Mouse (Mus musculus) T-cell, adult 2 months (primary cell): ENCODE results near the gene Ssxb8.
"Not testable (repeated sequence)": the region's sequence is repeated elsewhere in the genome, so short reads cannot be mapped to it uniquely, and the experiment has no call there.

ENCODE experiments used
- DNase-seq: peaks from one replicate; pipeline ENCODE4 v3.0.0; 2022; ENCODE audit warnings: low spot score

Ssxb8 gene

DNA sequence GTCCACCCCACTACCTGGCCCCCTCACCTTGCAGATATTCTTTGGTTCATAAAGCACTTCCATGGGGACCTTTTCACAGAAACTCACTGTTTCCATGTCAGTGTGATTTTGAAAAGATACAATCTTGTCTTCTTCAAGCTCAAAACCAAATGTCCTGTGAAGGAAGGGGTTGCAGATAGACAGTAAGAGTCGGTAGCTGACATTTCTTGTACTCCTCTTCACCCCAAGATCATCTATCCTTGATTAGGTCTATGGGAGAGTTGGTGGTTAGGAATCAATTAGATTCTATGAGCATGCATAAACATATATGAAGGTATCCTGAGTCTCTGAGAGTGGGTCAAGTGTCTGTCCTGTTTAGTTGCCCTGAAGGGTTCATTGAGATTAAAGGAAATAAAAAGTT is at the start of gene Ssxb8:
Gene Ssxb8 (minus strand): TSS at position 101 of the 400 bp plus-strand sequence.
- not testable (repeated sequence) for DNase-seq

DNA sequence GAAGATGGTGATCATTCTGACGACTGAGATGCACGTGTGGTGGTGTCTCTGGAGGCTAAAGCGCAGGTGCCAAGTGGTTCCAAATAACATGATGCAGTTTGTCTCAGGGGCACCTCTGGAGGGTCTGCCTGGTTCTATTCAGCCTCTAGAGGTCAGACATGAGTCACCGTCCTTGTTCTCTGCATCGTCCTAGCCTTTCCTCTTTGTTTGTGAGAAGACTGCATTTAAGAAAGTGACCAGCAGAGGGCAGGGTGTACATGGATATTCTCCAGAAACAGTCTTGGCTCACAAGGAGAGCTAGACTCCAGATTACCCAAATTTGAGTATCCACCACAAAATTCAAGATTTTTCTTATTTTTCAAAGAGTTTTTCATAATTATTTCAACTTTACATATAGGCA is 42.3 kb upstream of the Ssxb8 start:
- no peak for DNase-seq

DNA sequence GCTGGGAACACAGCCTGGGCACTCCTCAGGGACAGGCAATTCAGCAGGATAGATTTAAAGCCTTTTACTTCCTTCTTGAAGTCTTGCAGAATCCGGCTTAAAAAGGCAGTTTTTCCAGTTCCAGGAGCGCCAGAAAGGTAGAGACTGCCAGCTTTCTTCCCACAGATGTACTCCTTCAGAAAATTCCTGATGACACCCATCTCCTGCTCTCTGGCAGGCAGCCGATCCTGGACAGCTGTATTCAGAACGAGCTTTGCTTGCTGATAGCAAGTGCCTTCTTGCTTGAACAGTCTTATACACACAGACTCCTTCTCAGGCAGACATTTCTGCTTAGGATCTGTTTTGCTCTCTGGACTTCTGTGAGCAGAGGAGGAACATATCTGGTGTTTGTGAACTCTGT is 27.6 kb downstream of the Ssxb8 start:
- no peak for DNase-seq
